Mouse (Mus musculus): ENCODE data around the gene P2ry12.

P2ry12 gene

DNA sequence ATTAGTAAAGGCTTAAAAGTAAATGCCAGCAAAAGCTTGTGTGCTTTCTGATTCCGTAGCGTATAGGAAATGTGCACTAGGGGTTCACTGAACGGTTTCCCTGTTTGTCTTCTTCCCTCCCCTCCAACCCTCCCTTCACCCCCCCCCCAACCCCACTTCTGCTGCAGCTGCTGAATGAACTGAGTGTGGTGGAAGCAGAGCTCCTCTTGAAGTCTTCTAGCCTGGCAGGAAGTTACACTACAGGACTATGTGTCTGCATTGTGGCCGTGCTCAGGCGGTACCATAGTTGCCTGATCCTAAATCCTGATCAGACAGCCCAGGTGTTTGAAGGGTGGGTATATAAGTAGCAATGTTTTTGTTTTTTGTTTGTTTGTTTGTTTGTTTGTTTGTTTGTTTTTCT lies 27.8 kb downstream of the P2ry12 start:
- DNase-seq (ENCODE audit: low read depth, low spot score): no peak

- no peak for DNase-seq (ENCODE audit: low read depth, low spot score)
Measured at GRCm38 (mm10) chr3:59230912-59231311, 31.8 kb downstream of the P2ry12 start.

DNA sequence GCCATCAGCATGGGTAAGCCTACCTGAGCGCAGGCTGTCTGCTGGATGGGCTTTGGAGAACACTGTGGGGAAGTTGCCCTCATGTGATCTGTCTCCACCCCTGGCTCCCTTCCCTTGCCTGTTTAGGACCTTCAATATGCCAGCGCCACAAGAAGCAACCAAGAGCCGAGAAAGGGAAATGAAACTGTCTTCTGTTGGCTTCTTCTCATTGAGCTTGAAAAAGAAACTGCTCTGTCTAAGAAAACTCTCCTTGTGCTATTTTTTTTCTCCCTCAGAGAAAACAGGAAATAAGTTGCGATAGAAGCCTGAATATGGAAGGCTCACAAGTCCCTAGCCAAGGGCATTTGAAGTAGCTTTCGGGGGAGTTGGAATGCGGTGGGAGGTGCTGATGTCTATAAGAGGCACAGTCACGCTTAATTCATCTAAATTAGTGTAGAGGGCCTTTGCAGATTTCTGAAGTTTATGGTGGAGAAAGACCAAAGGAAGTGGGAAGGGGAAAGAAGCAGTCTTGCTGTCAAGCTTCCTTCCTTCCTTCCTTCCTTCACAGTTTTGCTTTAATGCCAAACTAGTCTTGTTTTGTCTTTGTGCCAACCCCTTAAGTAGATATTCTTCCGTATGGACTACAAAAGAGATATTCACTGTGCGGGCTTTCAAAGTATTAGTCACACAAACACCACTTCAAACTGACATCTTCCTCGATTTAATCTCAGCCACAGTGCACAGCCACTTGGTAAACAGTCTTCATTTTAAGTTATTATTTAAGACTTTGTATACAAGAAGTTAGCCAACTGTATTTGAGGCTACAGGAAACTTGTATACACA lies 33.7 kb downstream of the P2ry12 start:
- no peak for DNase-seq (ENCODE audit: low read depth, low spot score)

DNA sequence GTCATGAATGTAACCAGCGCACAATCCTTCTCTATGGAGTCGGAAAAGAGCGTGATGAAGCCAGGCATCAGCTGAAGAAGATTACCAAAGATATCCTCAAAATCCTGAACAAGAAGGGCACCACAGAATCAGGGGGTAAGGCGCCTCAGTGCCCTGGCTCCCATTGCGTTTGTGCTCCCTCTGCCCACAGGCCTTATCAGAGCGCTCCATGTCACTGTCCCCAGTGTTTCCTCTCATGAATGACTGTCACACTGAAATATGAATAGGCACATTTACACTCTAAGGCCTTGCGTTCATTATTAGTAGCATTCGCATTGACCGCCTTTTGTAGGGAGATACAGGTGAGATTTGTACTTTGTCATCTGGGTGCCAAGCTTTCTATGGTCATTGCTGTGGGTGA lies 35.0 kb downstream of the P2ry12 start:
- no peak for DNase-seq (ENCODE audit: low read depth, low spot score)

- DNase-seq (ENCODE audit: low read depth, low spot score): no peak
Measured at GRCm38 (mm10) chr3:59225411-59225810, 37.3 kb downstream of the P2ry12 start.

- no peak for DNase-seq (ENCODE audit: low read depth, low spot score)
Measured at GRCm38 (mm10) chr3:59222303-59222702, 40.4 kb downstream of the P2ry12 start.

- DNase-seq (ENCODE audit: low read depth, low spot score): no peak
Measured at GRCm38 (mm10) chr3:59219326-59219725, 43.3 kb downstream of the P2ry12 start.

- no peak for DNase-seq (ENCODE audit: low read depth, low spot score)
Measured at GRCm38 (mm10) chr3:59217211-59217610, 45.5 kb downstream of the P2ry12 start.

DNA sequence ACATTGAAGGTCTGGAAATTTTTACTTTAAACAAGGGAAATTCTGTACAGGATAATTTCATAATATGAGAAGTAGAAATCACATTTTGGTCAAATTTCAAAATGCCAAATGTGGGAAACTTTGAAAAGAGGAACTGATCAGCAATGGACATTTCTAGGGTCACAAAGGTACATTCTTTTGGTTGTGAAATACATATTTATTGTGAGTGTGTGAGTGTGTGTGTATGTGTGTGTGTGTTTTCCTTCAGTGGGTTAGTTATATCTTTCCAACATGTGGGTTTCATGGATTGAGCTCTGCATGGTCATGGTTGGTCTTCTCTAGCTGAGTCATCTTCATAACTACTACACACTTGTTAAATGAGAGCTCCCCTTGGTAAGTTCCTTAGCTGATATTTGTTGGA lies 50.3 kb downstream of the P2ry12 start:
- DNase-seq (ENCODE audit: low read depth, low spot score): no peak

GRCm38 (mm10) chr3:59211784-59212183 lies 50.9 kb downstream of the P2ry12 start:
- DNase-seq (ENCODE audit: low read depth, low spot score): no peak

GRCm38 (mm10) chr3:59210727-59211126 lies 51.9 kb downstream of the P2ry12 start, which contains the start of gene P2ry13:
P2ry13 (minus strand) TSS chr3:59210882.
- DNase-seq (ENCODE audit: low read depth, low spot score): no peak

DNA sequence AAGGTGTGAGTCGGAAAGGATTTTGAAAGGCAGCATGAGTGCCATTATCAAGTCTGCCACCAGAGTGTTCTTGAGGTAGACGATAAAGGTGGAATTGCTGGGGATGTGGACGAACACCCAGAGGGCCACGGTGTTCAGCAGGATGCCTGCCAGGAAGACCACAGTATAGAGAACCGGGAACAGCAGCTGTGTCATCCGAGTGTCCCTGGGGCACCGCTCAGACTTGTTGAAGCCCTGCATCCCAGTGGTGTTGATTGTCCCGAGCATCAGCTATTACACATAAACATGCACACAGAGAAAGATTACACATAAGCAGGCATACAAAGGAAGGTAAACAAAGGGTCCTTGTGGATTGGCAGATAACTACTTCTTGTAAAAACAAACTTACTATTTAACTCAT lies 52.6 kb downstream of the P2ry12 start:
- no peak for DNase-seq (ENCODE audit: low read depth, low spot score)

GRCm38 (mm10) chr3:59208650-59209548 lies 53.8 kb downstream of the P2ry12 start:
- DNase-seq (ENCODE audit: low read depth, low spot score): peak; percentile 9

DNA sequence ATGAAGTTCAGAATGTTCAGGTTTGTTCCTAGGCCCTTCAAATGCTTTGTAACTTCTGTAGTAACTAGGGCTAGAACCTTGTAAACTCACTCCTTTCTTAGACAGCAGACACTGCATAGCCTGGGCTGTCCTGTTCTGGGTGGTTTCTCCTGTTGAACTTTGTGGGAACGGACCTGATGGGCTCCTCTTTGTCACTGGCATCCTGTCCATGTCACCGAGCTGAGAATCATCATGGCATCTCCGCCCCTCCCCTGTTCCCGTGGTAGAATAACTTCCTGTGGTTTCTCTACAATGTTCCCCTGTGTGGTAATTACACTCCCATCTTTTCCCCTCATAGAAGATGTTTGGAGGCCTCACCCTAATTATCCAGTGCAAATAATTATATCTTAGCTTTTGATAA lies 56.7 kb downstream of the P2ry12 start:
- DNase-seq (ENCODE audit: low read depth, low spot score): no peak

- DNase-seq (ENCODE audit: low read depth, low spot score): no peak
Measured at GRCm38 (mm10) chr3:59204719-59205503, 57.8 kb downstream of the P2ry12 start.

DNA sequence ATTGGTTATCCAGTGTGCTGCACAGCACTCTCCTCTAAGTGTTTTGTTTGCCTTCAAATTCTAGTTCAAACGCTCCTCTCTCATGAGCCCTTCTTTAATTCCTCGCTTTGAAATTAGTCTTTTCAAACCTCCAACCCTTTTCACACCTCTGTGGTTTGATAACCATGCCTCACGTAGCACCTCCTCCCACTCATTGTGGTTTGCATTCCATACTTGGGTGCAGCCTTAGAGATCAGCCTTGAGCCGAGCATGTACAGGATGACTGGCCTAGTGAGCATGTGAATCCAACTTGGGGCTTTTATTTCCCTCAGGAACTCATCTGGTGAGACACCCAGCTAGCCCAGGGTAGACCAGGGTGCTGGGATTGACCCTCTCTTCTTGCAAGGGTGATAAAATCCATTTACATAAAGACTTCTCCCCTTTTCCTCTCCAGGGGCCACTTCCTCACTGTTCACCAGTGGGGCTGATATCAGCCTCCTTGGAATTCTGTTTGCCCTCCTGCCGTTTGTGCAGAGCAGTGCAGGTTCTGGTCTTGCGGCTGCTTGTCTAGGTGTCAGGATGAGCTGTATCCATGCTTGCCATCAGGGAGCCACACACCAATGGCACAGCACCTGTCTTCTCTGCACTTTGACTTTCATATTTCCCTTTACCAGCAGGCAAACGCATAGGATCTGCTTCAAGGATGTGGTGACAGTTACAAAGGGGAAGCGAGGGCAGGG lies 58.7 kb downstream of the P2ry12 start:
- no peak for DNase-seq (ENCODE audit: low read depth, low spot score)

GRCm38 (mm10) chr3:59197329-59197948 lies 65.2 kb downstream of the P2ry12 start:
- no peak for DNase-seq (ENCODE audit: low read depth, low spot score)

GRCm38 (mm10) chr3:59194938-59195337 lies 67.7 kb downstream of the P2ry12 start, which contains the start of gene Gpr87:
Gpr87 (minus strand) TSS chr3:59195104.
- DNase-seq (ENCODE audit: low read depth, low spot score): no peak

- no peak for DNase-seq (ENCODE audit: low read depth, low spot score)
Measured at GRCm38 (mm10) chr3:59194099-59194498, 68.6 kb downstream of the P2ry12 start.

GRCm38 (mm10) chr3:59191674-59192073 lies 71.0 kb downstream of the P2ry12 start:
- no peak for DNase-seq (ENCODE audit: low read depth, low spot score)

GRCm38 (mm10) chr3:59187336-59187735 lies 75.3 kb downstream of the P2ry12 start:
- DNase-seq (ENCODE audit: low read depth, low spot score): no peak
